Mouse (Mus musculus): ENCODE data around the gene Cenph.

- TF ChIP-seq CTCF (IDR thresholded peaks at IDR 0.05; ENCODE audit: low read depth, low read length) (no peak), TAL1 (conservative IDR thresholded peaks at IDR 0.05; ENCODE audit: low read depth, low read length) (no peak), GATA1 (IDR thresholded peaks at IDR 0.05; ENCODE audit: borderline replicate concordance, low read length) (no peak), POLR2AphosphoS5 (IDR thresholded peaks at IDR 0.05; ENCODE audit: insufficient replicate concordance, low read depth, low read length) (no peak)
Measured at GRCm38 (mm10) chr13:100730153-100730860, 45.4 kb downstream of the Cenph start.
